Mouse (Mus musculus) ES-E14 (cell line): ENCODE measurements around the gene Il22ra1.

Experiments
- CHD2 ChIP-seq: IDR thresholded peaks from 2 replicates; pipeline ENCODE4 v1.6.1; 2014; ENCODE audit warnings: mild to moderate bottlenecking, low read depth, low read length, inconsistent platforms
- HCFC1 ChIP-seq: IDR thresholded peaks from 2 replicates; pipeline ENCODE4 v1.6.1; 2012; ENCODE audit warnings: low read length, inconsistent platforms, borderline replicate concordance; ENCODE audit not compliant: insufficient read depth
- MAFK ChIP-seq: IDR thresholded peaks from 2 replicates; pipeline ENCODE4 v1.6.1; 2014; ENCODE audit warnings: mild to moderate bottlenecking, low read depth, low read length, inconsistent platforms; ENCODE audit not compliant: insufficient read depth
- ZC3H11A ChIP-seq: IDR thresholded peaks from 2 replicates; pipeline ENCODE4 v1.6.1; 2012; ENCODE audit warnings: low read depth, mild to moderate bottlenecking, inconsistent platforms, low read length, borderline replicate concordance
- ZNF384 ChIP-seq: IDR thresholded peaks from 2 replicates; pipeline ENCODE4 v1.6.1; 2012; ENCODE audit warnings: low read depth, low read length, inconsistent platforms

DNA sequence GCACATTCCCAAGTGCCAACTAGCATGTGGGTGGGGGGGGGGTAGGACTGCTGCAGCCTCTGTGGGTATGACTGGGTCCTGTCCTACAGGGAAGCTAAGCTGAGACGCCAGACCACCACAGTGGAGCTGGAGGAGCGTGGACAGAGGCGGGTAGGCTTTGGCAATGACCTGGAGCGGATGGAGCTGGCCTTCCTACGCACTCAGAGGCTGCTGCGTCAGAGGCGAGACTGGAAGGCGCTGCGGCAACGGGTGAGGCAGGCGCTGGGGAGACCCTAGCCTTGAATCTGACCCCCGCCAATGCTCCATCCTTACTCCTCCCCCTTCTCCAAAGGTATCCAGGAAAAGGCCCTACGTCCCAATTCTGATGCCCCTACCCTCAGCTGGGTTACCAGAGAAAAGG lies 36.7 kb downstream of the Il22ra1 start:
- TF ChIP-seq HCFC1 (no peak), ZNF384 (no peak), MAFK (no peak), CHD2 (no peak), ZC3H11A (no peak)
